Mouse (Mus musculus) MN1 (cell line): ENCODE data around the gene 9130019O22Rik.
"Not testable (repeated sequence)": the region's sequence is repeated elsewhere in the genome, so short reads cannot be mapped to it uniquely, and the experiment has no call there.

Experiments
- DNase-seq: peaks from one replicate; pipeline ENCODE4 v3.0.0-alpha.2; 2016; ENCODE audit warnings: low spot score

The 9130019O22Rik gene

DNA sequence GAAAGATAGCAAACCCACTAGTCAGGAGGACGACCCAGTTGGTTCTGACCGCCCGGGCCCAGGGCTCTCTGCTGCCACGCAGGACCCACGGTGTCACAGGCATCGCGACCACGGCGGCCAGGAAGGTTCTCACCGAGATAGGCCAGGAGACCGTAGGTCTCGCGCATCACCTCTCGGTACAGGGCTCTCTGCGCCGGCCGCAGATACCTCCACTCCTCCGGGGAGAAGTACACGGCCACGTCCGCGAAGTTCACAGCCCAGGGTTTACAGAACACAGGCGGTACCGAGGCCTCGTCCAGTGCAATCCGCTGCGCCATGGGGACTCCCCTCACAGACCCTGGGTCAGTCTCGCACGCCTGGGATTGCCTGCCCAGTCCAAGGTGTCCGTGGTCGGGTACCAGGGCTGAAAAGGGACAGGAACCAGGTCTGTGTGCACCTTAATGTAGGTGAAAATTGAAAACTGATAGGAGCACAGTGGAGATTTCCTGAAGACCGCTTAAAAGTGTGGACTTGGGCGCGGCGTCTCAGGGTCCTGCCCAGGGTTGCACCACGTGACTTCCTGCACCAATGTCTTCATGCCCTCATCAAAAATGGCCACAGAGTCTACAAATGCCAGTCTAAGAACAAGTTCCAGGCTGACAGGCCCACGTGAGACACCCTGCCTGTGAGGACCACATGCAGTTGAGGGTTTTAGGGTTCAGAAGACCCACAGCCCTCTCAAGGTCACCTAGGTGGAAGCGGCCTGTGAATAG is at the start of gene 9130019O22Rik:
Gene 9130019O22Rik (minus strand): TSS at position 526 of the 752 bp plus-strand sequence.
- peak; percentile 42 for DNase-seq

DNA sequence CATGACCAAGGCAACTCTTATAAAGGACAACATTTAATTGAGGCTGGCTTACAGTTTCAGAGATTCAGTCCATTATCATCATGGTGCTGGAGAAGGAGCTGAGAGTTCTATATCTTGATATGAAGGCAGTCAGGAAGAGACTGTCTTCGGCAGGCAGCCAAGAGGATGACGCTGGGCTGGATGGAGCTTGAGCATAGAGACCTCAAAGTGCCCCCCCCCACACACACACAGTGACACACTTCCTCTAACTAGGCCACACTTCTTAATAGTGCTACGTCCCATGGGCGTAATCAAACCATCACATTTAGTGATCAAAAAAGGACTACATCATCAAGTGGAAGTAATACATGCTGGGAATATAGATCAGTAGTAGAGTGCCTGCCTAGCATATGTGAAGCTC is 48.2 kb upstream of the 9130019O22Rik start:
- DNase-seq = no peak

DNA sequence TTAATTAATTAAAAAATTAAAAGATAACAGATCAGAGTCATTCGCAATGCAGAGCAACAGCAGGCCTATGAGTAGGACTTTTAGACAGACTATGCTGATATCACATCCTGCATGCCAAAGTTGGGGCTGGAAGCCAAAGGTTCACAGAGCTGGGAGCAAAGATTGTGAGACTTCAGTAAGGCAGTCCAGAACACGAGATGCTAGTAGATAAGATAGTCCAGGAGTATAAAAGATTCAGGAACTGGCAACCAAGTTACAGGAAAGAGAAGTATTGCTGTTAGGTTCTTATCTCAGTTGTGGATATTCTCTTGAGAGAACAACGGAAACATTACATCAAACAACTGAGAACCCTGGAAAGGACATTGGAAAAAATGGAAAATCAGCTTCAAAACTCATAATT is 39.4 kb upstream of the 9130019O22Rik start:
- DNase-seq = no peak

DNA sequence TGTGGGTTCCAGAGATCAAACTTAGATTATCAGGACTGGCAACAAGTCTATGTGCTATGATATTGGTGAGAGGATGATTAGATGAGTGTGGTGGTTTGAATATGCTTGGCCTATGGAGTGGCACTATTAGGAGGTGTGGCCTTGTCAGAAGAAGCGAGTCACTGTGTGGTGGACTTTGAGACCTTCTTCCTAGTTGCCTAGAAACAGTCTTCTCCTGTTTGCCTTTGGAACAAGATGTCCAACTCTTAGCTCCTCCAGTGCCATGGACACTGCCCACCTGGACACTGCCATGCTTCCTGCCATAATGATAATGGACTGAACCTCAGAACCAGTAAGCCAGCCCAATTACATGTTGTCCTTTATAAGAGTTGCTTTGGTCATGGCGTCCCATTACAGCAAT is 38.9 kb upstream of the 9130019O22Rik start:
- no peak for DNase-seq

DNA sequence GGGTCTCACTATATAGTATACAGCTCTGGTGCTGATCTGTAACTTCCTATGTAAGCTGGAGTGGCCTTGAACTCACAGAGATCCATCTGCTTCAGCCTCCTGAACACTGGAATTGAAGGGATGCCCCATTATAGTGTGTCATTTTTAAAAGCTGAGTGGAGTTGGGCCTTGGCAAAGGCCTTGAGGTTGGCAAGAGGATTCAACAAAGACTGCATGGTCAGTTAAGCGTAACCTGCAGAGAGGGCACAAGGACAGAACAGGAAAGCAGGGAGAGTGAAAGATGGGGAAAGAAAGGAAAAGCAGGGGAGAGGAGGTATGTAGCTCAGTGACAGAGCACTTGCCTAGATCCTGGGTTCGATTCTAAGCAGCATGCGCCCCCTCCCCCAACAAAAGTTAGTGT is 38.3 kb upstream of the 9130019O22Rik start:
- no peak for DNase-seq

DNA sequence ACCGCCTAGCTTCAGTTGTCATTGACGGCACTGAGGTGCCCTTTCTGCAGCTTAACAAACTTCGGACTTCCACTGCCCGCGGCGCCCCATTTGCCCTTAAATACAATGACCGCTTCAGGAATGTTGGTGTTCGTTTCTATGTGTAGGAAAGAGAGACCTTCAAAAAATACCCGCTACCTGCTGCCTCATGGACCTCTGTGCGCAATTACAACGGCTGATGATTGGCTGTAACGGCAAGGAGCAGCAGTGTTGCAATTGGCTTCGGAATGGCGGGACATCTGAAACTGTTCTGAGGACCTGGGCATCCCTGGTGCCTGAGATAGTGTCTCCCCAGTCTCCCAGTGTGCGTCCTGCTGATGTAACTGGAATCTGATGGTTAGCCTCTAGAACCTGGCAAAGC is 35.3 kb upstream of the 9130019O22Rik start:
- DNase-seq = peak; percentile 44

DNA sequence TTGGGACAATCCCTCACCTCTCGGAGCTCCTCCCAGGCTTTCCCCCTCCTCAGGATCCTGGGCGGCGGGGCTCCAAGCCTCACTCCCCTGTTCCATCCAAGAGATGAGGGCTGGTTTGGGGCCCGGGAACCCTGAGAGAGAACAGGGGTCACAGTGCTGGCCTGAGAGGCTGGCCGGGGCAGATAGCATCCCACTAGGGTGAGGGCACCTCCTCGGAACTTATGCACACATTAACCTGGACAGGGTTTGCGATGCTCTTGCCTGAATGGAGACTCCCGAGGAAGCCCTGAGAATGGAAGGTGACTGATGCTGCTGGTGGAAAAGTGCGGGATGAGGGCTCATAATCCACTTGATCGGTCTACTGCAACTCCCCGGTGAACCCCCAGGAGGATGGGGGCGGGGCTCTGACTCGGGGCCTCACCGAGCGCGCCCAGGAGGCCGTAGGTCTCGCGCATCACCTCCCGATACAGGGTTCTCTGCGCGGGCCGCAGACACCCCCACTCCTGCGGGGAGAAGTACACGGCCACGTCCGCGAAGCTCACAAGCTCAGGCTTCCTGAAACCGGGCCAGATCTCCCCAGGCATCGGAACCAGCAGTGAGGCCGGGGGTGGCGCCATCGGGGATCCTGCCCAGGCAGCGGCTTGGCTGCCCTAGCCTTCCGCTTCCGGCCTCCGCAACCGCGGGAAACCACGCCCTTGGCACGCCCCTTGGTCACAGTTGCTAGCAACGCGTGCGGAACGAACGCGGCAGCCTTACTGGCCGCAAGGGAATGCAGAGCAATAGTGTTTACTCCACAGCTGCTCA is 34.6 kb upstream of the 9130019O22Rik start, which contains the start of gene Zfp688:
Gene Zfp688 (minus strand): TSS at position 681 of the 804 bp plus-strand sequence.
- DNase-seq = peak; percentile 93

DNA sequence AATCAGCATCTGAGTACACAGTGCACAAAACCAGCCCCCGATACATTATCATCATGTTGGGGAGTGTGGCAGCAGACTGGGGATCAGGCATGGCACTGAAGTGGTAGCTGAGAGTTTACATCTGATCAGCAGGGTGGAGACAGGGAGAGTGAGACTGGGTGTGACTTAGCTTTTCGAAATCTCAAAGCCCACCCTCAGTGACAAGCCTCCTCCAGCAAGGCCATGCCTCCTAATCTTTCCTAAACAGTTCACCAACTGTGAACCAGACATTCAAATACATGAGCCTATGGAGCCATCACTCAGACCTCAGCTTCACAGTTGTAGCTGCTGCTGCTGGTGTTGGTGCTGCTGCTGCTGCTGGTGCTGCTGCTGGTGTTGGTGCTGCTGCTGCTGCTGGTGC is 24.5 kb upstream of the 9130019O22Rik start:
- no peak for DNase-seq

DNA sequence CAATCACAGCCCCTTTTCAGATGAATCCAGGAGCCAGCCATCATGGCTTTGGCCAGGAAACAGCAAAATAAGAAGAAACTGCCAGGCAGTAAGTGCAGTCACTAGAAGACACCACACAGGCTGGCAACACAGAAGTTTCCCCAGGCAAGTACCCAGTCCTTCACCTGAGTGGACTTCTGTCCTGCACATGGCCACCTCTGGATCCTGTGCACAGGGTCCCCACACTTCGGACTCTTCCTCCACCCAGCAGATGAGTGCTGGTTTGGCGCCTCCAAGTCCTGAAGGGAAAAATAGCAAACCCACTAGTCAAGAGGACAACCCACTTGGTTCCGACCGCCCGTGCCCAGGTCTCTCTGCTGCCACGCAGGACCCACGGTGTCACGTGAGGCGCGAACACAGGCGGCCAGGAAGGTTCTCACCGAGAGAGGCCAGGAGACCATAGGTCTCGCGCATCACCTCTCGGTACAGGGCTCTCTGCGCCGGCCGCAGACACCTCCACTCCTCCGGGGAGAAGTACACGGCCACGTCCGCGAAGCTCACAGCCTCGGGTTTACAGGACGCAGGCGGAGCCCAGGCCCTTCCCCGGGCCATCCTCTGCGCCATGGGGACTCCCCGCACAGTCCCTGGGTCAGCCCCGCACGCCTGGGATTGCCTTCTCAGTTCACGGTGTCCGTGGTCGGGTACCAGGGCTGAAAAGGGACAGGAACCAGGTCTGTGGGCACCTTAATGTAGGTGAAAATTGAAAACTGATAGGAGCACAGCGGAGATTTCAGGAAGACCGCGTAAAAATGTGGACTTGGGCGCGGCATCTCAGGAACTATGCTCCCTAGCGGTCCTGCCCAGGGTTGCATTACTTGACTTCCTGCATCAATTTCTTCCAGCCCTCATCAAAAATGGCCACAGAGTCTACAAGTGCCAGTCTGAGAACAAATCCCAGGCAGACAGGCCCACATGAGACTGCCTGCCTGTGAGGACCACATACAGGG is 19.3 kb upstream of the 9130019O22Rik start, which contains the start of gene Zfp764:
Gene Zfp764 (minus strand): TSS at position 821 of the 986 bp plus-strand sequence.
- DNase-seq = peak; percentile 89

DNA sequence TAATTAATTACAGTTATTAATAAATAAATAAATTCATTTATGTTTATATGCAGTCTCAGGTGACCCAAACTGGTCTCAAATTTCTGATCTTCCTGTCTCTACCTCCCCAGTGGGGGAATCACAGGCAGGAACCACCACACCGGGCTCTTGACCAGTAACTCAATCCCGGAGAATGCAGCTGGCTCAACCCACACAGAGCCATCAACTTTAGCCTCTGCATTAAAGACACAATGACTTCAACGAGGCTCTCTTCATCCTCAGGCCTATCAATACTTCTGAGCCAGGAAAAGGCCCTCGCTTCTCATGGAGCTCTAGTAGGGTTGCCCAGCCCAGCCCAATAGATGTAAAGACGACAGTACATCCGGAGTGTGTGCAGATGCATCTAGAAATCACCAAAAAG is 17.1 kb upstream of the 9130019O22Rik start:
- DNase-seq = not testable (repeated sequence)

DNA sequence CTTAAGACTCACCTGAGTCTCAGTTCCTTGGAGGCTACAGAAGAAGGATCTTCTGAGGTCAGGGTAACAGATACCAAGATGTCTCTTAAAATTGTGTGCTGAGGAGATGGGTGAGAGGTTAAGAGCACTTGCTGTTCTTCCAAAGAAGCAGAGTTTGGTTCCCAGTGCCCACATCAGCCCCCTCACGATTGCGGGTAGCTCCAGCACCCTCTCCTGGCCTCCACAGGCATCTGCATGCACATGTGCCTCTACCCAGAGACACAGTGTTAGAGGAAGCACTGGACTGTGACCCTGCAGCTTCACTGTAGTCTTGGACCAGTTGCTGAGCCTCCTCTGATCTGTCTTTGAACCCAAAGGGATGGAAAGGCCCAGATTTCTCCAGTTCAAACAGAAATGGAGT is 16.0 kb upstream of the 9130019O22Rik start:
- no peak for DNase-seq

DNA sequence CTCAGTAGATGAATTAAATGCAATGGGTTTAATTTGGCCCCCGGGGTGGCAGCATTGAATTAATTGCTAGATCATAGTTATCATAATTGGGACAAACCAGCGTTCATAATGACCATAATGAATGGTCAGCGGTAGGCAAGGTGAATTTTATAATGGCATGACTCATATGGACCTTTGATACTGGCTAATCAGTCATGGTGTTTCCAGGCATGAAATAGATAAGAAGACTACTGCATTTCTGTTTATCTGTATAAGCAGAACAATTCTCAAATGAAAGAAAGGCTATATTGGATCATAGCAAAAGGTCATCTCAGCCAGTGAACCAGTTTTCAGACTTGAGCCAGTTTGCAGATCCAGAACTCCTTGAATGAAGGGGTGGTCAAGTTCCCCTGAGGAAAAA is 13.4 kb upstream of the 9130019O22Rik start:
- DNase-seq = no peak

DNA sequence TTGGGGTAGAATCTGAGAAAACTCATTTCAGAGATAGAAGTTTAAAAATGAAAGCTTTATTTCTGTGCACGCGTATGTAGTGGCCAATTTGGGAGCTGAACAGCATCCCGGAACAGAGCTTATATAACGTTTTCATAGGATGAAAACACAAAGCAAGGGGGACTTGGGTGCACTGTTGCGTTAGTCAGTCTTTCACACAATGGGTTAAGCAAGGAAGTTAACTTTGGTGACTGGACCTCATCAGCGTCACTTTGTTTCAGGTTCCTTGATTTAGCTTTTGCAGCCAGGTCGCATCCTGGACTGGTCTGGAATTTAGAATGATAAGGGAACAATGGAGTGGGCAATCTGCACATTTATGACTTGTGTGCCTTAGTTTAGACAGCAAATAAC is 7.0 kb upstream of the 9130019O22Rik start:
- no peak for DNase-seq

DNA sequence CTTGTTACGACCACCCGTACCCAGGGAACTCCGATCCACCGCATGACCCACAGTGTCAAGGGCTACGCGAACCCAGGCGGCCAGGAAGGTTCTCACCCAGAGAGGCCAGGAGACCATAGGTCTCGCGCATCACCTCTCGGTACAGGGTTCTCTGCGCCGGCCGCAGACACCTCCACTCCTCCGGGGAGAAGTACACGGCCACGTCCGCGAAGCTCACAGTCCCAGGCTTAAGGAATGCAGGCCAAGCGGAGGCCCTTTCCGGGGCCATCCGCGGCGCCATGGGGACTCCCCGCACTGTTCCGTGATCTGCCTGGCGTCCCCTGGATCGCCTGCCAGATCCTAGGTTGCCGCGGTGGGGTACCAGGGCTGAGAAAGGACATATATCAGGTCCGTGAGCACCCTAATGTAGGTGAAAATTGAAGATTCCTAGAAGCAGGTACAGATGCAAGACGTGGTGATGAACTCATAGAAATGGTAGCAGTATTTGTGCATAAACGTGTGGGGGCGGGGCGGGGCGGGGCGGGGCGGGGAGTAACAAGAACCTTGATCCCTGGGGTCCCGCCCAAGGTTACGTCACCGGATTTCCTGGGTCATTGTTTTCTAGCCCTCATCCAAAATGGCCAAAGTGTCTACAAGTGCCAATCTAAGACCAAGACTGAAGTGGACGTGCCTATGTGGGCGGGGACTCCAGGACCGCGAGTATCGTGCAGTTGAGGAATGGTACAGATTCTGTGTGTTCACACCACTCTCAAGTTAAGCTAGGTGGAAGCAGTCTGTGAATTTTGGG is 6.4 kb upstream of the 9130019O22Rik start, which contains the start of gene E430018J23Rik:
Gene E430018J23Rik (minus strand): TSS at position 473 of the 787 bp plus-strand sequence.
- peak; percentile 98 for DNase-seq

DNA sequence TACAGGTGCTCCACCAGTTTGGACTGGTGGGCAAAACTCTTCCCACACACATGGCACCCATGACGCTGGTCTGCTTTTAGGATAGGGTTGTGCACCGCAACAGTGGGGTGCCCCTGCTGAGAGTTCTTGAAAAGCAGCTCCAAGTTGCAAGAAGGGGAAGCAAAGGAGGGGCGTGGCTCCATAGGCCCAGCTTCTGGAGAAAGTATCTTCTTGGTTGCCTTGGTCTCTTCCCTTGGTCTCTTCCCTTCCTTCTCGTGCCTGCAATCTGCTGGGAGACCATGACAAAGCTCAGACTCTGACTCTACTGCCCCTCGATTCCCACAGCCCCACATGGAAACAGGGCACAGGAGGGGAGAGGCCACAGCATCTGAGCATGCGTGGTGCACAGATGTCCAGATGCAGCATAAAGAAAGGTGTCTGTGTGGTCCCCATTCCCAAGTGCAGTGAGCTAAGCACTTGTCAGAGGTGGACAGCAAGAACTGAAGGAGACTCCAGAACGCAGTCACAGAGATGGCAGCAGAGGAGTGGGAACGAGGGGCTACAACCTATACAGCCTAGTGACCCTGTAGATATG is 5.4 kb upstream of the 9130019O22Rik start:
- no peak for DNase-seq

DNA sequence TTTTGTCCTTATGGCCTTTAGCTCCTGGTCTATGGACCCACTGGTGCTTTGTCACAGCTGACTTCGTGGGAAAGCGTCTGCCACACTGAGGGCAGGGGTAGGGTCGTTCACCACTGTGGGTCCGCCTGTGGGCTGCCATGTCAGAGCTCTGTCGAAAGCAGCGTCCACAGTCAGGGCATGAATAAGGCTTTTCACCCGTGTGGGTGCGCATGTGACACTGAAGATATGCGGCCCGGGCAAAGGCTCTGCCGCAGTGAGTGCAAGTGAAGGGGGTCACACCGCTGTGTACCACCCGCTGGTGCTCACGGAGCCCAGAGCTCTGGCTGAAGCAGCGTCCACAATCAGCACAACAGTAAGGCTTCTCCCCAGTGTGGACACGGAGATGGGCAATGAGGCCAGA is 4.6 kb upstream of the 9130019O22Rik start:
- DNase-seq = no peak

DNA sequence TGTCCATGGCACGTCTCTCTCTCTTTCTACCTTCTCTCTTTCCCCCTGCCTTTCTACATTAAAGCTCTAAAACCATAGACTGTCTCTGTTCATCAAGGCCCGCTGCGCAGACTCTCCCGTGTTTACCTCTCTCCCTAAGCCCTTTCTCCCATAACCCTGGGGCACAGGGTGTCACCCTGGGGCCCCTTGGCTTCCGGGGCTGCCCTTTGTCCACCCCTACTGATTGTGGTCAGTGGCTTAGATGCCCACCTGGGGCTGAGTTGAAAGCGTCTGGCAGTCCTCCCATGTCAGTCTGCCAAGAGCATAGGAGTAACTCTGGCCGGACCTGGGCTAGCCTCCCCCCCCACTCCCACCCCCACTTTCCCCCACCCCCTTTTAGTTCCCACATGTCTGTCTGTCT is 3.3 kb upstream of the 9130019O22Rik start:
- DNase-seq = no peak

DNA sequence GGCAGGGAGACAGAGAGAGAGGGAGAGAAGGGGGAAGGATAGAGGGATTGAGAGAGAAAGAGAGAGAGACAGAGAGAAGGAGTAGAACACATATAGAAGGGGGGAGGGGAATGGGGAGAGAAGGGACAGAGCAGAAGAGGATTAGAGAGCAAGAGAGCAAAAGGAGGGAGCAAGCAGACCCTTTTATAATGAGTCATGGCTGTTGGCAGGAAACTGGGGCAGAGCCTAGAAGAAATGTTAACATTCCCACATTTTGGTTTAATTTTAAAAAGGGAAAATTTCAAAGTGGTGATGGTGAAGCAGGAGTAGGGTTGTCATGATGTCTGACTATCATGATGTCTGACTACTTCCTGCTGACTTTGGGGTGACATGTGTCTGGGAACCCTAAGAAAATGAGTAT is 1.2 kb upstream of the 9130019O22Rik start:
- DNase-seq = not testable (repeated sequence)

DNA sequence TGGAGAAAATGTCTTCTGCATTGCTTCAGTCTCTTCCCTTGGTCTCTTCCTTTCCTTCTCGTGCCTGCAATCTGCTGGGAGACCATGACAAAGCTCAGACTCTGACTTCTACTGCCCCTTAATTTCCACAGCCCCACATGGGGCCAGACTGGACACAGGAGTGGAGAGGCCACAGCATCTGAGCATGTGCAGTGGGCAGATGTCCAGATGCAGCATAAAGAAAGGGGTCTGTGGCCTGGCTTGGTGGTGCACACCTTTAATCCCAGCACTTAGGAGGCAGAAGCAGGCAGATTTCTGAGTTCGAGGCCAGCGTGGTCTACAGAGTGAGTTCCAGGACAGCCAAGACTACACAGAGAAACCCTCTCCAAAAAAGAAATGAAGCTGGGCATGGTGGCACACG is 1.4 kb downstream of the 9130019O22Rik start:
- DNase-seq = not testable (repeated sequence)

DNA sequence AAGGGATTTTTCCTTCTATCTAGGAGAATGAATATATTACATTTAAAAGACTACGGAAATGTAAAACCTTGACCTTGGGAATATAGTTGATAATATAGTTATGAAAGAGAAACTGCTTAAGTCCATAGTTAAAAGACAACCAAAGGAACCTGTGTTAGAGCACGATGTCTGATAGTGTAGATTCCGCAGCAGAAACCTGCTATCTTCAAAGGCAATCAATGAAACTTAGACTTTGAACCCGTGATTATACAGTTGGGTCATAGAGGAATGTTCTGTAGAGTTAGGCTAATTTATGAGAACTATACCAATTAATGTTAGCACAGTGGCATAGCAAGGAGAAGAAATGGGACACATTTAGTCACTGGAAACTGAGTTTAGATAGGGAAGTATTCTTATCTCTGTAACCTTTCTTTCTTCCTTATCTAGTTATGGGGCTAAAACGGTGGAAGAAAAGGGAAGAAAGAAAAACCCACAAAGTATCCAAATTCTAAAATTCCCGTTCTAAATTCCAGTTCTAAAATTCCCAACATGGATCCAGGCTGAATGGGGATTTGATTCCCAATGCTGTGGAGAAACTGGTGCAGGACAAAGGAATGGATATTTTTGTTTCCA is 8.6 kb downstream of the 9130019O22Rik start:
- no peak for DNase-seq
